Mouse (Mus musculus) neural tube, embryonic 13.5 days (tissue): ENCODE results near the gene Scd1. TPM values are rescaled to one million over a fixed set of nuclear protein-coding genes. Genes with fewer than 3 reads are reported as not detected.

Experiments
- polyA plus RNA-seq: library from polyadenylated mRNA; unstranded; fragments of >200 nt; fragmentation: Nextera tagmentation; extraction: Ambion mirVana; gene quantifications from 2 replicates; pipeline ENCODE4 v1.2.1, GENCODE M21; 2015

Gene Scd1
- polyA plus RNA-seq, 1 experiment from 2014 or later, result 5.2 TPM

Other genes starting within 250 kb of the Scd1 start
- gene Pkd2l1, start 215.4 kb downstream of the Scd1 start, polyA plus RNA-seq, result 1.8 and 2.3 TPM in 2 replicates
- 2.7 and 2.9 TPM in 2 replicates for gene Scd3, start 204.6 kb downstream of the Scd1 start, polyA plus RNA-seq
- 255 and 272 TPM in 2 replicates for gene Scd2, start 114.2 kb downstream of the Scd1 start, polyA plus RNA-seq
- gene Scd4, start 74.8 kb downstream of the Scd1 start, polyA plus RNA-seq, result 0.06 TPM in 1 of 2 replicates, not detected in the other
- gene Wnt8b, start 85.6 kb upstream of the Scd1 start, polyA plus RNA-seq, result 0.54 and 0.89 TPM in 2 replicates
- 0.13 and 0.43 TPM in 2 replicates for gene Sec31b, start 138.0 kb upstream of the Scd1 start, polyA plus RNA-seq
- gene Gm20538, start 145.0 kb upstream of the Scd1 start, polyA plus RNA-seq, result not detected in 2 replicates
- 654 and 741 TPM in 2 replicates for gene Ndufb8, start 147.6 kb upstream of the Scd1 start, polyA plus RNA-seq
- gene Hif1an, start 155.0 kb upstream of the Scd1 start, polyA plus RNA-seq, result 24.5 and 26.0 TPM in 2 replicates